Mouse (Mus musculus) lung, embryonic 15.5 days (tissue): ENCODE measurements at regions not wholly inside any gene's neighbourhood (a gene's known extent, or its start where the extent isn't known, plus 50 kb on each side); places are given as distances from the start of the nearest gene placed in this dataset.

ENCODE experiments used
- ATAC-seq: fragments of 200-750 bp; cut with Nextera tagmentation; 2 replicates; pipeline ENCODE4 v1.8.0; 2017; ENCODE audit warnings: moderate number of reproducible peaks, borderline replicate concordance; ENCODE audit not compliant: low FRiP score, low TSS enrichment; ENCODE audit errors: extremely low read depth
- H3K27ac ChIP-seq: fragments of 300-500 bp; sonication (generic); 2 replicates; pipeline ENCODE4 v1.5.1; 2015; ENCODE audit warnings: moderate library complexity, mild to moderate bottlenecking, inconsistent platforms
- H3K27me3 ChIP-seq: fragments of 300-500 bp; sonication (generic); 2 replicates; pipeline ENCODE4 v1.6.1; 2015; ENCODE audit warnings: inconsistent platforms
- H3K36me3 ChIP-seq: fragments of 300-500 bp; sonication (generic); 2 replicates; pipeline ENCODE4 v1.6.1; 2015; ENCODE audit warnings: inconsistent platforms
- H3K4me1 ChIP-seq: fragments of 300-500 bp; sonication (generic); 2 replicates; pipeline ENCODE4 v1.6.1; 2015; ENCODE audit warnings: inconsistent platforms
- H3K4me2 ChIP-seq: fragments of 300-500 bp; sonication (generic); 2 replicates; pipeline ENCODE4 v1.6.1; 2015; ENCODE audit warnings: inconsistent platforms, mild to moderate bottlenecking, moderate library complexity
- H3K4me3 ChIP-seq: fragments of 300-500 bp; sonication (generic); 2 replicates; pipeline ENCODE4 v1.5.1; 2015; ENCODE audit warnings: mild to moderate bottlenecking, inconsistent platforms
- H3K9ac ChIP-seq: fragments of 300-500 bp; sonication (generic); 2 replicates; pipeline ENCODE4 v1.6.1; 2015; ENCODE audit warnings: inconsistent platforms
- H3K9me3 ChIP-seq: fragments of 300-500 bp; sonication (generic); 2 replicates; pipeline ENCODE4 v1.6.1; 2016; ENCODE audit warnings: inconsistent platforms
- WGBS: fragments of 180-500 bp; shearing (Covaris S2); methylation state at CpG from one replicate; pipeline ENCODE4 v1.1.7; 2015; 5-methylcytosine and 5-hydroxymethylcytosine counted together

DNA sequence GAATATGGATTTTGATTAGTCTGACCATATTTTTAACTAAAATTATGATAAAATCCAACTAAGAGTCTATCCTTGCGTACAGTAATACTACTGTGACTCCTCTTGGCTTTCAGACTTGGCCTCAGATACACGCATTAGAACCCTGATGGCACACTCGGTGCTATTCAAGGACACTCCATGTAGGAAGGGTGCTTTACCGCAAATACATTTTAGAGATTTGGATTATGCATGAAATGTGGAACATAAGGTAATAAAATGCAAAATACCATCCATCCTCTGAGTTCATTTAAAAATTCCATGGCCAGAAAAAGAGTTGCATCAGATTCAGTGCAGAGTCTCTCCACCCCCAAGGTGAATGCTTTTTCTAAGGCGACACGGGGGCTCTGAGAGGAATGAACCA lies 157.7 kb upstream of the Clec14a start:
- Histone ChIP-seq H3K27ac (no peak overlapping the region), H3K36me3 (no peaks in the 10 kb centered on the region)
- no peak for ATAC-seq

DNA sequence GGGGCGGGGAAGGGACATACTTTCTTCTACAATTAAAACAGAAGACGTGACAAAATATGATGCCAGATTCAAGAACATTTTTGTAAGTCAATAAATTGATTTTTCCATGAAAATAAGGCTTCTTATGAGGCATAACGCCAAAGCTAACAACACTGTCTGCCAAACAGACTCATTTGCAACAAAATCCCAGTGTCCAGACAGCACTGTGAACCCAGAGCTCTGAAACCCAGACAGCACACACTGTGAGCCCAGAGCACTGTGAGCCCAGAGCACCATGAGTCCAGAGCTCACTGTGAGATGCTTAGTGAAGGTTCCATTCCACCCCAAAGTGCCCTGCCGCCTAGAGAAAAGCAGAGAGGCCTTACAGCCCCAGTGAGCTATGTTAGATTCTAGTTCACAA lies 156.9 kb upstream of the Clec14a start:
- Histone ChIP-seq H3K27ac (no peak overlapping the region), H3K4me1 (no peaks in the 10 kb centered on the region), H3K4me3 (no peak overlapping the region), H3K27me3 (no peaks in the 10 kb centered on the region), H3K36me3 (no peaks in the 10 kb centered on the region), H3K4me2 (no peak overlapping the region), H3K9me3 (no peaks in the 10 kb centered on the region), H3K9ac (no peak overlapping the region)
- ATAC-seq, result no peak
- WGBS, result 72% methylated on average over 4 of the region's 4 CpGs

More for the DNA sequence above, 157.7 kb upstream of the Clec14a start:
- Histone ChIP-seq H3K27me3 (no peaks in the 10 kb centered on the region), H3K9me3 (no peaks in the 10 kb centered on the region), H3K4me3 (no peak overlapping the region), H3K4me1 (no peaks in the 10 kb centered on the region), H3K4me2 (no peak overlapping the region), H3K9ac (no peak overlapping the region)
- 90% methylated on average over 6 of the region's 6 CpGs for WGBS

DNA sequence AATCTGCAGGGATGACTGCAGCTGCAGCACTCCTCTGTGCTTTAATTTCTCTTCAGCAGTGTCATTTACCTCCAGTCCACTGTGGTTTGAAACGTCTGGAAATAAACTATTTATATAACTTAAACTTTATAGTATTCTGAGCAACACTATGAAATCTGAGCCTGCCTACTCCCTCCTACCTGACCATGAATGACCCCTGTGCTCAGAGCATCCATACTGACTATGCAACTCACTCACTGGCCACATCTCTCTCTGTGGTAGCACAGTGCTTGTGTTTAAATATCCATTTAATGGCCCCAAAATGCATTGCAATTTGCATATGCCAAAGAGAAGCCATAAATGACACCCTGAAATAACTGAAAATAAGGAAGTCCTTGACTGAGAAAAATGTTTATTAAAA lies 154.5 kb upstream of the Clec14a start:
- ATAC-seq, result no peak
- Histone ChIP-seq H3K9ac (no peak overlapping the region), H3K27ac (no peak overlapping the region), H3K36me3 (no peaks in the 10 kb centered on the region), H3K4me2 (no peak overlapping the region), H3K4me1 (no peaks in the 10 kb centered on the region), H3K9me3 (no peaks in the 10 kb centered on the region), H3K27me3 (no peaks in the 10 kb centered on the region), H3K4me3 (no peak overlapping the region)
- 20% methylated on average over 1 of the region's 1 CpGs for WGBS

DNA sequence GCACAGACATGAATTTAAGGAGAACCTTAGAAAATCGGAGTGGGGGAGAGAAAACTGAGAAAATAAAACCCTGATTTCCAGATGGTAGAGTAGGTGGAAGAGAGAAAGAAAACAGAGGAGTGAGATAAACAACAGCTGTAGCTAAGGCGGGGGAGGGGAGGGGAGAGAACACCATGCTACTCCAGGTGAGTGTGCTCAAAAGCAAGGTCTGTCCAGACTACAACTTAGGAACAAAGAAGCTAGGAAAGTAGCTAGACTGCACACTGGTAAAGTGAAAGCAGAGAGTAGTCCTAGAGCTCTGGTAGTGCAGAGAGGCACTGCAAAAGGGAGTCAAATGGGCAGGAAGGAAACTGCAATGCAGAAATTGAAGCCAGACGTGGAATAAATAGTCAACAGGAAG lies 132.8 kb upstream of the Clec14a start:
- H3K4me1 ChIP-seq, result no peaks in the 10 kb centered on the region
- no peaks in the 10 kb centered on the region for H3K9me3 ChIP-seq
- WGBS, result 52% methylated on average over 3 of the region's 3 CpGs
- H3K27me3 ChIP-seq, result no peaks in the 10 kb centered on the region
- ATAC-seq, result no peak
- H3K36me3 ChIP-seq, result no peaks in the 10 kb centered on the region
- H3K27ac ChIP-seq, result no peak overlapping the region
- H3K4me3 ChIP-seq, result no peak overlapping the region
- no peak overlapping the region for H3K9ac ChIP-seq
- H3K4me2 ChIP-seq, result no peak overlapping the region

DNA sequence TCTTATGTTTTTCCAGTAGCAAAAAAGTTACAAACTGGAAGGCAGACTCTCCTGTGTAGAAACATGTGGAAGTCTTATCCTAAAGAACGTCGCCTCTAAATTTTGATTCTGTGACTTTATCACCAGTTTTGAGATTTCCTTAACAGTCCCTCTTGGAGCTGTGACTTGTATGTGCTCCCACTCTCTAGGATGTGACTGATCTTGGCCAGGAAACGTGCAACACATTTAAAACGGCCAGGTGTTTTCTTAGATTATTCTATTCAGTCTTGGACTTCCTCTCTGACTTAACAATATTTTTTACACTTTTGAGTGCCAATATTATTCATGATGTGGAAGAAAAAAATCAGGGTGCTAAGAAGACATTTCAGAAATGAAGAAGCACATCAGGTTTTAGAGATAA lies 91.2 kb upstream of the Clec14a start:
- no peak overlapping the region for H3K4me3 ChIP-seq
- ATAC-seq, result no peak

DNA sequence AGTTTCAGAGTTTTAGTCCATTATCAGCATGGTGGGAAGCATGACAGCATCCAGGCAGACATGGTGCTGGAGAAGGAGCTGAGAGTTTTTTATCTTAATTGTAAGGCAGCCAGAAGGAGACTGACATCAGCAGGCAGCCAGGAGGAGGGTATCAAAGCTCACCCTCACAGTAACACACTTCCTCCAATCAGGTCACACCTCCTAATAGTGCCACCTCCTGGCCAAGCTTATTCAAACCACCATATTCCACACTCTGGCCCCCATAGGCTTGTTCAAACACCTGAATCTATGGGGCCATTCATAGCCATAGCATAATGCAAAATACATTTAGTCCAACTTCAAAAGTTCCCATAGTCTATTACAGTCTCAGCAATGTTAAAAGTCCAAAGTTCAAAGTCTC lies 65.1 kb upstream of the Clec14a start:
- no peaks in the 10 kb centered on the region for H3K9me3 ChIP-seq
- no peak overlapping the region for H3K27ac ChIP-seq
- H3K36me3 ChIP-seq, result no peaks in the 10 kb centered on the region
- no peaks in the 10 kb centered on the region for H3K4me1 ChIP-seq
- peak; percentile 14; the same call in 1 of the 2 replicates for ATAC-seq
- no peaks in the 10 kb centered on the region for H3K27me3 ChIP-seq
- H3K9ac ChIP-seq, result no peak overlapping the region
- no peak overlapping the region for H3K4me3 ChIP-seq
- no peak overlapping the region for H3K4me2 ChIP-seq

More for the DNA sequence above, 91.2 kb upstream of the Clec14a start:
- no peak overlapping the region for H3K9ac ChIP-seq
- 75% methylated on average over 4 of the region's 4 CpGs for WGBS
- no peak overlapping the region for H3K27ac ChIP-seq
- H3K36me3 ChIP-seq, result no peaks in the 10 kb centered on the region
- no peaks in the 10 kb centered on the region for H3K4me1 ChIP-seq
- H3K27me3 ChIP-seq, result no peaks in the 10 kb centered on the region
- no peaks in the 10 kb centered on the region for H3K9me3 ChIP-seq
- H3K4me2 ChIP-seq, result no peak overlapping the region

DNA sequence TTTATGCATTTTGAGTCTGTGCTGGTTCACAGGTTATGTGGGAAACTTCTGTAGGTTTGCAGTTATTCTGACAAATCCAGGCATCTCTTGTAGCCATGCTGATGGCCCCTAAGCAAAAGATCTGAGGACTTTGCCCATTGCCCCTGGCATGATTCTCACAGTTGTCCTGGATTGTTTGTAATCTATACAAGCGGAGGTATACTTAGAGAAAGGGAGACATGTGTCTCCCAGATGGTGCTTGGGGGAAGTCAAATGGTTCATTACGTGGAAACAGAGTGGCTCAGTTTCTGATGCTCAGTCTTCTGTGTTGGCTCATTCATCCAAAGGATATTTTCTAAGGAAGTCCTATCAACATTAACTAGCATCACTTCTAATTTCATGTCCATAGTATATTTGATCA lies 60.8 kb upstream of the Clec14a start:
- Histone ChIP-seq H3K27me3 (no peaks in the 10 kb centered on the region), H3K4me2 (no peak overlapping the region), H3K27ac (no peak overlapping the region), H3K36me3 (no peaks in the 10 kb centered on the region), H3K4me1 (no peaks in the 10 kb centered on the region), H3K9ac (no peak overlapping the region), H3K9me3 (no peaks in the 10 kb centered on the region), H3K4me3 (no peak overlapping the region)
- WGBS, result 85% methylated on average over 2 of the region's 2 CpGs
- no peak for ATAC-seq

DNA sequence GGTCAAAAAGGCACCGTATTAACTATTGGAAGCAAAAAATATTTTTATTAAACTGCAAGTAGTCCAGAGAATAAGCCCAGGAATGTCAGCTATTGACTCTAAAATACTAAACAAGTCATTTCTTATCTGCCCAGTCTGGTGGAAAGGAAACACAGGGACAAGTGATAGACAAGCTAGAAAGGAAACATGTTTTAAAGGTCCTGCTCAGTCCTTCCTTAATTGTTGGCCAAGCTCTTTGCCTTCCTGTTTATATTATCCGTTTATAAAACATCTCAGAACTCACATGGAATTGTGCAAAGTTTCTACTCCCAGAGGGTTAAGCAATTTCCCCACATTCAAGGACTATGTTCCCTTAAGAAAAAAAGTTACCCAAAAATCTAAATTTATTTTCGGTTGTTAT lies 54.9 kb upstream of the Clec14a start:
- peak overlapping the region; percentile 74 for H3K27ac ChIP-seq

More for the DNA sequence above, 54.9 kb upstream of the Clec14a start:
- Histone ChIP-seq H3K4me1 (no peaks in the 10 kb centered on the region), H3K9me3 (no peaks in the 10 kb centered on the region), H3K36me3 (no peaks in the 10 kb centered on the region), H3K9ac (no peak overlapping the region), H3K4me3 (no peak overlapping the region), H3K4me2 (0 out of 2 replicates have a peak overlapping the region, but pooled peaks have one; percentile 13), H3K27me3 (no peaks in the 10 kb centered on the region)
- WGBS, result 42% methylated on average over 3 of the region's 3 CpGs
- ATAC-seq, result no peak
